Mouse (Mus musculus) kidney, adult 18-20 months (tissue): ENCODE measurements at regions not wholly inside any gene's neighbourhood (a gene's known extent, or its start where the extent isn't known, plus 50 kb on each side); places are given as distances from the start of the nearest gene placed in this dataset.

ENCODE experiments used
- DNase-seq: peaks from one replicate; pipeline ENCODE4 v3.0.0; 2021

GRCm38 (mm10) chr9:120820892-120821291 is 108.1 kb upstream of the Ctnnb1 start:
- no peak for DNase-seq

DNA sequence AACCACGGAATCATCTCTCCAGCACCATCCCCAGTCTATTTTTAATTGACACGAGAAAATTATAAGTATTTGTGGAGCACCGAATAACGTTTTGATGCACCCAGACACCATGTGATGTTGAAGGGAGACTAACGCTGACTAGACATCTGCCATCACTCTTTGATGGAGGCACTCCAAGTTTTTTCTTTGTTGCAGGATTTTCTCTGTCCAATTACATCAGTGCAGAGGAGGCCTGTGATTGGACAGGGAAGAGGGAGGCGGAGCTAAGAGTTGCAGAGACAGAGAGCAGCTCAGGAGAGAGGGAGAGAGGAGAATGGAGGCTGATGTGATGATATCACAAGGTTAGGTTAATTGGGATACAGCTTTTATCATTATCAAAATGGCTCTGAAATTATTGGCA is 105.6 kb upstream of the Ctnnb1 start:
- no peak for DNase-seq

DNA sequence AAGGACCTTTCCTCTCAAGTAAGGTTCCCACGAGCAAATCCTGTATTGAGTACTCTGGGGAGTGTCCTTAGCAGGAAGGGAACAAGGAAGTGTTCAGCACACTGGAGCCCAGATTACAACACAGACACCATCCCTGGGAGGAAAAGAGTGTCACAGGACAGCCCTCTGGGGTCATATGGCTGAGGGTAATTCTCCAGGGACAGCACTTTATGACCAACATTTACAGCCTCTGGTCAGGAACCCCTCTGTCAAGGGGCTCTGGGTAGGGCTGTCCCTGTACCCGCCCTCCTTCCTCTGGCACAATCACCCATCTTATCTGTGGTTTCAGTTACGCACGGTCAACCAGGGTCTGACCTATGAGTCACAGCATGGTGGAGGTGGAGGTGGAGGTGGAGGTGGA is 102.8 kb upstream of the Ctnnb1 start:
- no peak for DNase-seq

- peak; percentile 44 for DNase-seq
These were observed 98.5 kb upstream of the Ctnnb1 start for GRCm38 (mm10) chr9:120830526-120830925.

GRCm38 (mm10) chr9:120834166-120834565 is 94.8 kb upstream of the Ctnnb1 start:
- no peak for DNase-seq

GRCm38 (mm10) chr9:120835621-120836020 is 93.4 kb upstream of the Ctnnb1 start:
- no peak for DNase-seq

DNA sequence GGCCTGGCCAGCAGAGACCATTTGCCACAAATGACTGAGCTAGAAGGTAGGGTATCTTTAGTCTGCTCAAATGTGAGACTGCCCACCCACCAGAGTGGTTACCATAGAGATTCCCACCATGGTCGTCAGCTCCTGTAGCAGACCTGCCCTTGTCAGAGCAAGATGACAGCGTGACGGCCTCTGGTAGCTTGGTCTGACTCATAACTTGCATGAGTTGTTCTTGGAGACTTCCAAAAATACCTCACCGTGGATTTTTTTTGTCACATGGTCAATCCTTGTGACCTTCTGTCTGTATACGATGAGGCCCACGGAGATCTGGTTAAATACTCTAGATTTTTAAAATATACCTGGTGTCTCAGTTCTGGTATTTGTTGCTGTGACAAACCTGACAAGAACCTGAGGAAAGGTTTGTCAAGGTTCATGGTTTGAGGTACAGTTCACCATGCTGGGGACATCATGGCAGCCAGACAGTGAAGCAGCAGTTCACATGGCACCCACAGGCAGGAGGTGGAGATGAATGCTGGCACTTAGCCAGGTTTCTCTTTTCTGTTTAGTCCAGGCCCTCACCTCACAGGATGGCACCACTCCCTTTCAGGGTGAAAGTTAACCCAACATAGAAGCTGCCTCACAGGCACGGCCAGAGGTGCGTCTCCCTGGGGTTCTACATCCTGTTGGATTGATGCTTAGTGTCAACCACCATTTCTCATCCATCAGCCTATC is 91.4 kb upstream of the Ctnnb1 start:
- no peak for DNase-seq

- DNase-seq, result no peak
These were observed 85.3 kb upstream of the Ctnnb1 start for GRCm38 (mm10) chr9:120843753-120844152.

GRCm38 (mm10) chr9:120845538-120845937 is 83.5 kb upstream of the Ctnnb1 start:
- DNase-seq, result no peak

DNA sequence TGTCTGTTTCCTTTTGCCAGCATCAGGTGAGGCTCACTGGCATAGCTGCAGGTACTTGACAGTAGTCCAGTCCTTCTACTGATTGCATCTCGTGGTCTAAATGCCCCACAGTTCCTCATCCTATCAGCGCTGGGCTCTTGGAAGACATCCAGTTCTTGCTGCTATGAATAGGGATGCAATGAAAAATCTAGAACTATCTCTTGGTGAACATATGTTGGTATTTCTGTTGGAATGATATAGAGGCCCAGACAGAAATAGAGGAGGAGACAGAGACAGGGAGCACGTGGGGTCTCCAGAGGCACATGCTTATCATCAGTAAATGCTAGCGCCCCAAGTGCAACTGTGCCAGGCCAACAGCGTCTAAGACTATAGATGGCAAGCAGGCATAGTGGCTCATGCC is 81.4 kb upstream of the Ctnnb1 start:
- DNase-seq, result no peak

DNA sequence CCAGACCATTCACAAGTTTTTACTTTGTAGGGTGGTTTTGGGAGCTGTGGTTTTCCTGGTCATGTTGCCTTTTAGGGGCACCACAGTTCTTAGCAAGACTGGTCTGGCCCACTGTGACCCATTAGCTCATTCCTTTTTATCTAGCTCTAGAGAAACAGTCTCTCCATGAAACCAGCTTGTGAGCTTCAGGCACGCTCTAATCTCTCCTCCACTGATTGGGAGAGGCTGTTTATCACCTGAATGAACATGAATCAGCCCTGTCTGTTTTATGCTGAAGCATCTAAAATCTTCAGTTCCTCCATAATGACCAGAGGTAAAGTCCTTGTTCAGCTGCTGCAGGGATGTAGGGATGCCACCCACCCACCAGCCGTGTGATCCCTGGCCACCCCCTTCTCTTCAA is 80.1 kb upstream of the Ctnnb1 start:
- DNase-seq, result no peak

DNA sequence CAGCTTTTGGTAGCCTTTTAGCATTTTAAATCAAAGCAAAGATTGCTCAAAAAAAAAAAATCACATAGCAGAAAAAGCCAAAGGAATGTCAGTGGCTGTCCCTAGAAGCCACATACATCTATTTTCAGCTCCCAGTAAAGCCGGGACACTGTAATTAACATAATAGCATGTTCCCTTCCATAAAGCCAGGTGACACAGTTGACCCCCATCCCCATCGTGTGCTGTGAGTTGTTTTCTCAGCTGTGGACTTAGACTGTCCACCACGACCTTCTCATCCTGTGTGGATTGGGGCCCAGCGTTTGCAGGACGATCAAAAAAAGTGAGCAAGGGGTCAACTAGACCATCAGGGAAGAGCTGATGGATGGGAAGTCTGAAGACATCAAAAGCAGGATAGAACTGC is 78.9 kb upstream of the Ctnnb1 start:
- DNase-seq, result no peak

DNA sequence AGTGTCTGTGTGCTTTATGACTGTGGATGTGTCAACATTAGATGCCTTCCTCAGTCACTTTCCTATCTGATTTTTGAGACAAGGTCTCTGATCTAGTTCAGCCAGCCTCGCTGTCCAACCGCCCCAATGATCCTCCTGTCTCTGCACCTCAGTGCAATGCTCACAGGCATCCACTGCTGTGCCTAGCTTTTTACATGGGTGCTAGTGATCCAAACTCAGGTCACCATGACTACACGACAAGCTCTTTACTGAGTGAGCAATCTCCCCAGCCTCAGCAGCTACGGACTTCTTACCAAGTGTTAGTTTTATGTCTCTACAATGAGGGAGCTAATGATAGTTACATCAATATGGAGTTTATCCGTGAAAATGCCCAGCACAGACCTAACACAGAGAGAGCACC is 77.1 kb upstream of the Ctnnb1 start:
- DNase-seq, result no peak

- peak; percentile 16 for DNase-seq
These were observed 76.4 kb upstream of the Ctnnb1 start for GRCm38 (mm10) chr9:120852572-120852971.

DNA sequence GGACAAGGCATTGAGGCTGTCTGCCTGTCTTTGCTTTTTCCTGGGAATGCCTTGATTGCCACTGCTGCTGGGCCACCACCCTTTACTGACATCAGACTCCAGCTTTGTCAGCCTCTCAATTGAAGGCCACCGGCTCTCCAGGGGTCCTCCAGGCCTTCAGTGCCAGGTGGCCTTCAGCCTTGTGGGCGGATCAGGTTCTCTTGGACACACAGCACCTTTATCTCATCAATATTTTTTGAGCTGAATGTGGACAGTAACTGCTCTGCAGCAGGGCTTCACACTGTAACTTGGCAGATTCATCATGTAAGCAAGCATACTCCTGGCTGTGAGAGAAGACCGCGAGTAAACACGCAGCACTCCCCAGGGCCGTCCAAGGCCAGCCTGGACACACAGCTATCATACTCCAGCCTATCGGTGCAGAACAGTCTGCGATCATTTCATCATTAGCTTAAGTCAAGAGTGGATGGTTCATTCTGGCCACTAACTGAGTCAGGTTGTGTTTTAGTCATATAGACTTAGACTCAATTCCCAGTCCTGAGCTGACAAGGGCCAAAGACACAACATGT is 75.9 kb upstream of the Ctnnb1 start:
- no peak for DNase-seq

DNA sequence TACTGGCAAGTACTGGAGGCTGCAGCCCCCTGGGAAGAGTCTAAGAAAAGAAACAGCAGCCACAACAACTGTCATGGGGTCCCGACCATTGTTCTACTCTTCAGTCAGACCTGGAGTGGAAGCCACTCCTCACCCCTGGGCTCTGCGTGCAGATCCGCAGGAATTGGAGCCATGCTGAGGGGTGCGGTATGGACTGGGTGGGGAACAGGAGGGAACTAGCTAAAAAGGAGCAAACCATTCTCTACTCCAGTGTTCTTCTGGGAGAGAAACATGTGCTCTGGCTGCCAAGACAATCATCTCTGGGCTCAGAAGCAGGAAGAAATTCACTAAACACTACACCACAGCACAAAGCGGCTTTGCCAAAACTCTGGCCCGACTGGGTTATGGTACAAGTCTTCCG is 74.7 kb upstream of the Ctnnb1 start:
- no peak for DNase-seq

GRCm38 (mm10) chr9:120855293-120856050 is 73.5 kb upstream of the Ctnnb1 start:
- DNase-seq, result no peak

- DNase-seq, result no peak
These were observed 71.0 kb upstream of the Ctnnb1 start for GRCm38 (mm10) chr9:120857849-120858510.

DNA sequence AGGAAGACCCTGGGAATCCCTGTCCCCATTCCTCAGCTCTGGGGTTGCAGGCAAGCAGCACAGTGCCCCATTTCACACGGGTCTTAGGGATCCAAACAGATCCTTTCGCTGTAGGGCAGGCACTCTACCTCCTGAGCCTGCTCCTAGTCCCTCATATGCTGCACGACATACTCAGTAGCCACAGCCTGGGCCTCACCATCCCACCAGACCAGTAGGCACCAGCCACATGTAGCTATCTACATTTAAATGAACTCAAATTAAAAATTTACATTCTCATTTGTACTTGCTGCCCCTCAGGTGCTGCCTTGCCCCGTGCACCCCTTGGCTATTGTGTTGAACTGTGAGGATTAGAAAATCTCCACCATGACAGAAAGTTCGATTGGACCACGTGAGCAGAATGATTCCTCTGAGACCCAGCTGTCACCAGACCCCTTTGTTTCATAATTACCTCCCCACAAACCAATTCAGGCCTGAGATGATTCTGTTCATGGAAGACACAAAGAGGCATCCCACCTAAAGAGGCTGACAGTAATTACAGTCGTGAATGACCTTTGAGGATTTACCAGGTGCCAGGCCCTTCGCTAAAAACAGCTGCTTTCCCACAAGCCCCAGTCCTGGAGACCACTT is 67.9 kb upstream of the Ctnnb1 start:
- no peak for DNase-seq

GRCm38 (mm10) chr9:120861788-120862345 is 67.1 kb upstream of the Ctnnb1 start:
- no peak for DNase-seq

DNA sequence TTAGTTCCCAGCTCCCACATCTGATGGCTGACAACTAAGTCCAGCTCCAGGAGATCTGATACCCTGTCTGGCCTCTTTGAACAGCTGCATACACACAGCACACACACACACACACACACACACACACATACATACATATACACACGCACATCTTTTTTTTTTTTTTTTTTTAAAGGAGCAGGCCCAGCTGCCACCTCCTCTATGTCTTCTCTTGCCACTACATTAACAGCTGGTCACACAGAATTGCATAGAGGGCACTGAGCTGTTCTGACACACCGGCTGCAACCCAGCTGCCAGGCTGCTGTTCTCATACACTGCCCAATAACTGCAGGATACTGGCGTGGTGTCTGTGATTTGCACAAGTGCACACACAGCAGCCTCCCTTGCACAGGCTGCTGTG is 64.6 kb upstream of the Ctnnb1 start:
- no peak for DNase-seq

DNA sequence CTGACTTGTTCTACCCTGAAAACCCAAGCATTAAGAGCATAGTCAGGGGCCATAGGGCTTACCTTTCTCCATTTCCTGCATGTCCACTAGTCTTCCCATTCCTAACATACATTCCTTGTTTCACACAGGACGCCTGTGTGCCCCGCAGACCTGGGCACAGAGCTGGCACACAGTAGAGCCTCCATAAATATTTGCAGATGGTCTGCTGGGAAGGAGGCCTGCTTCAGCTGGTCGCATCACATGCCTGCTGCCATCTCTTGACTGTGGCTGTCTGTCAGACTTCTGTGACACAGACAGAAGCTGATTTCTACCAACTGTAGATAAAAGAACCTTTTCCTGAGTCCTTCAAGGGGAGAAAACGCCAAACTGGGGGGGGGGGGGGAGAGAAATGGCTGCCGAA is 62.8 kb upstream of the Ctnnb1 start:
- no peak for DNase-seq

DNA sequence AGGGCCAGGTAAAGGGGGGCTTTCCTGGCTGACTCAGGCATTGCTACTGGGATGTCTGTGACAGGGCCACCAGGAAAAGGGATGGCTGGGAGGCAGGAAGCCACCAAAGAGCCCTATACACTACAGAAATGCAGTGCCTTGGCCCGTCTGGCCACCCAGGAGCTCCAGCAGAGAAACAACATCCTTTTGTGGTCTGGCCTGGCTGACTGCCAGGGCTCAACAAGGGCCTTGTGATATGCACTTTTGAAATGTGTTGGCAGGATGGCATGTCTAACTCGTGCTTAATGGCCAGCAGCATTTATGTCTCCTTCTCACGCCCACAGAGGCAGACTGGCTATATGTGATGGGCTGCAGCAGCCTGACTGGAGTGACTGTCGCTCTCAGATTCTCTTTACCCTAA is 62.3 kb upstream of the Ctnnb1 start:
- DNase-seq, result no peak
